Mouse (Mus musculus): ENCODE measurements at regions not wholly inside any gene's neighbourhood (a gene's known extent, or its start where the extent isn't known, plus 50 kb on each side); places are given as distances from the start of the nearest gene placed in this dataset.
A peak's percentile ranks its signal among the peaks of the same experiment; 100 is the strongest.

GRCm38 (mm10) chr4:39292348-39292845, 157.7 kb upstream of the 1700009N14Rik start:
- TF ChIP-seq CTCF (IDR thresholded peaks at IDR 0.05; ENCODE audit: borderline replicate concordance, extremely low read depth, insufficient read depth, insufficient read length) (no peak), POLR2A (IDR thresholded peaks at IDR 0.05; ENCODE audit: borderline replicate concordance, extremely low read depth, insufficient read depth, insufficient read length, poor library complexity, severe bottlenecking) (no peak)
- DNase-seq (ENCODE audit: low read depth) = no peak

GRCm38 (mm10) chr4:39310131-39310530, 140.0 kb upstream of the 1700009N14Rik start:
- DNase-seq (ENCODE audit: low read depth) = peak; percentile 26
- TF ChIP-seq POLR2A (IDR thresholded peaks at IDR 0.05; ENCODE audit: borderline replicate concordance, extremely low read depth, insufficient read depth, insufficient read length, poor library complexity, severe bottlenecking) (no peak), CTCF (IDR thresholded peaks at IDR 0.05; ENCODE audit: borderline replicate concordance, extremely low read depth, insufficient read depth, insufficient read length) (peak; percentile 33; the same call in 1 of the 2 replicates)

GRCm38 (mm10) chr4:39344401-39345138, 105.5 kb upstream of the 1700009N14Rik start:
- DNase-seq (ENCODE audit: low read depth) = peak; percentile 94
- no peak for TF ChIP-seq CTCF (IDR thresholded peaks at IDR 0.05; ENCODE audit: borderline replicate concordance, extremely low read depth, insufficient read depth, insufficient read length)
- TF ChIP-seq POLR2A (IDR thresholded peaks at IDR 0.05; ENCODE audit: borderline replicate concordance, extremely low read depth, insufficient read depth, insufficient read length, poor library complexity, severe bottlenecking) = no peak

- TF ChIP-seq POLR2A (IDR thresholded peaks at IDR 0.05; ENCODE audit: borderline replicate concordance, extremely low read depth, insufficient read depth, insufficient read length, poor library complexity, severe bottlenecking) (no peak), CTCF (IDR thresholded peaks at IDR 0.05; ENCODE audit: borderline replicate concordance, extremely low read depth, insufficient read depth, insufficient read length) (no peak)
Observed at GRCm38 (mm10) chr4:39345139-39345412, 105.0 kb upstream of the 1700009N14Rik start.

GRCm38 (mm10) chr4:39368159-39368558, 81.9 kb upstream of the 1700009N14Rik start:
- peak; percentile 56 for DNase-seq (ENCODE audit: low read depth)
- TF ChIP-seq CTCF (IDR thresholded peaks at IDR 0.05; ENCODE audit: borderline replicate concordance, extremely low read depth, insufficient read depth, insufficient read length) (peak; percentile 19; the same call in 1 of the 2 replicates), POLR2A (IDR thresholded peaks at IDR 0.05; ENCODE audit: borderline replicate concordance, extremely low read depth, insufficient read depth, insufficient read length, poor library complexity, severe bottlenecking) (no peak)

More at GRCm38 (mm10) chr4:39345139-39345412, 105.0 kb upstream of the 1700009N14Rik start:
- DNase-seq (ENCODE audit: low read depth) = no peak

GRCm38 (mm10) chr4:39380771-39381170, 69.3 kb upstream of the 1700009N14Rik start:
- no peak for TF ChIP-seq POLR2A (IDR thresholded peaks at IDR 0.05; ENCODE audit: borderline replicate concordance, extremely low read depth, insufficient read depth, insufficient read length, poor library complexity, severe bottlenecking)
- TF ChIP-seq CTCF (IDR thresholded peaks at IDR 0.05; ENCODE audit: borderline replicate concordance, extremely low read depth, insufficient read depth, insufficient read length) = no peak
- no peak for DNase-seq (ENCODE audit: low read depth)

GRCm38 (mm10) chr4:39398226-39398625, 51.9 kb upstream of the 1700009N14Rik start:
- no peak for TF ChIP-seq CTCF (IDR thresholded peaks at IDR 0.05; ENCODE audit: borderline replicate concordance, extremely low read depth, insufficient read depth, insufficient read length)
- no peak for TF ChIP-seq POLR2A (IDR thresholded peaks at IDR 0.05; ENCODE audit: borderline replicate concordance, extremely low read depth, insufficient read depth, insufficient read length, poor library complexity, severe bottlenecking)
- DNase-seq (ENCODE audit: low read depth) = peak; percentile 29

Measured in brain, embryonic 14.5 days (tissue).